Mouse (Mus musculus) CD4-positive helper T cell, adult 2 months (primary cell): Measurements from ENCODE around the gene Mybph.
A peak's percentile ranks its signal among the peaks of the same experiment; 100 is the strongest.

Experiments
- DNase-seq: peaks from one replicate; pipeline ENCODE4 v3.0.0-alpha.2; 2012; ENCODE audit warnings: low read depth, missing footprints, low spot score

Gene Mybph

DNA sequence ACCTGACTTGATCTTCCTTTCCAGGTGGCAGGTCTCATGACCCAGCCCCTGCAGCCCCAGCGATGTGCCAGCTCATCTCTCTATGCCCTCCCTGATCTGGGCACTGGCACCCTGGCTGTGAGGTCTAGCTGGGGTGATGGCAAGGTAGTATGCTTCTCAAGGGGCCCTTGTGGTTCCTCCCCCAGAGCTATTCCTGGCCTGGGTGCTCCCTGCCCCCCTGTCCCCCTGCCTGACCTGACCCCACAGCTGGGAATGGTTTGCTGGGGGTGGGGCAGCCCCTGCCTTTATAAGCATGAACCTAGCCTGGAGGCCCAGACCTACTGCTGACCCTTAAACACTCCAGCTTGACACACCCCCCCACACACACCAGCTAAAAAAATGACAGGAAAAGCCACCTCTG, at the start of gene Mybph:
TSS of gene Mybph (plus strand) at position 323 of the 400 bp plus-strand sequence.
- DNase-seq: no peak

DNA sequence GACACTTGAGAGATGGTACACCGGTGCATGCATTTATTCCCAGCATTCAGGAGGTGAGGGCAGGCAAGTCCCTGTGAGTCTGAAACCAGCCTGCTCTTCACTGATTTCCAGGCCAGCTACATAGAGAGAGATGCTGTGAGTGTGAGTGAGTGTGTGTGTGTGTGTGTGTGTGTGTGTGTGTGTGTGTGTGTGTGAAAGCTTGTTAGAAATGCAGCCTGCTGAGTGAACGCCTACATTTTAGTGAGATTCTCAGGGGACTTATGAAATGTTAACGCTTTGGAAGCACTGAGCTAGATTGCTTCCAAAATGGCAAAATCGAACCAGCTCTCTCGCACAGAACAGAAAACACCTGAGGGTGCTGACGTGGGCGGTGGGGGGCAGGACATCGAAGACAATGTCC, 47.2 kb upstream of the Mybph start:
- DNase-seq: no peak

DNA sequence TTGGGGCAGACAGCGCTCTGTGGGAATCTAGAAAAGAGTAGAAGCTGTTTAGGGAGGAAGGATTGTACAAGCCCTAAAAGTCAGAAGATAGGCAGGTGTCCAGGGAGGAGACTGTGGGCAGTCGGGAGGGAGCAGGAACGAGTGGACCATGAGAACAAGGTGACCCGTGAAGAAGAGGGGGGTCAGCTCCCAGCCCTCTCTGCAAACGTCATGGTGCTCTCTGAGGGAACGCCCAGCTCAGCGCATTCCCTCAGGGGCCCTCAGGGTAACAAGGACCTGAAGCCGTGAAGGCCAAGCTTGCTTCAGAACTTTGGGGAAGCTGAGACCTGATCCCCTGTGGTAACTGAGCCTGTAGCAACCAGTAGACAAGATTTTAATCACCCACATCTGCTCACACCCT, 43.2 kb upstream of the Mybph start:
- DNase-seq: no peak

DNA sequence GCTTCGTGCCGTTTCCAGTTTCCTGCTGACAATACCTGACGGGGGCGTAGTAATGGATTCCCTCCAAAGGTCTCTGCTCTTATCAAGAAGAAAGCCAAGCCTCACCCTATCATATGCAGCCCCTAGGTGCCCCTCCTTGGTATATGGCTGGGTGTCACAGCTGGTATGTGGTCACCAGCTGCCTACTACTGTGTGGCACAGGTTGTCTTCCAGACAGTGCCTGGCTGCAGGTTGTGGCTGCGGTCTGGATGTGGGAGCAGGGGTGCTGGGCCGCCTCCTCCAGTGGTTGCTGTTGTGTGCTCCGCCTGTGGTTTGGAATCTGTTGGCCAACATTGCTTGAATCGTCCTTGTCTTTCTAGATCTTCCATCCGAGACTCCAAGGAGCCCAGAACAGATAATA, 42.5 kb upstream of the Mybph start:
- no peak for DNase-seq

- DNase-seq: peak; percentile 54
Observed at GRCm38 (mm10) chr1:134151655-134152412, 41.4 kb upstream of the Mybph start.

DNA sequence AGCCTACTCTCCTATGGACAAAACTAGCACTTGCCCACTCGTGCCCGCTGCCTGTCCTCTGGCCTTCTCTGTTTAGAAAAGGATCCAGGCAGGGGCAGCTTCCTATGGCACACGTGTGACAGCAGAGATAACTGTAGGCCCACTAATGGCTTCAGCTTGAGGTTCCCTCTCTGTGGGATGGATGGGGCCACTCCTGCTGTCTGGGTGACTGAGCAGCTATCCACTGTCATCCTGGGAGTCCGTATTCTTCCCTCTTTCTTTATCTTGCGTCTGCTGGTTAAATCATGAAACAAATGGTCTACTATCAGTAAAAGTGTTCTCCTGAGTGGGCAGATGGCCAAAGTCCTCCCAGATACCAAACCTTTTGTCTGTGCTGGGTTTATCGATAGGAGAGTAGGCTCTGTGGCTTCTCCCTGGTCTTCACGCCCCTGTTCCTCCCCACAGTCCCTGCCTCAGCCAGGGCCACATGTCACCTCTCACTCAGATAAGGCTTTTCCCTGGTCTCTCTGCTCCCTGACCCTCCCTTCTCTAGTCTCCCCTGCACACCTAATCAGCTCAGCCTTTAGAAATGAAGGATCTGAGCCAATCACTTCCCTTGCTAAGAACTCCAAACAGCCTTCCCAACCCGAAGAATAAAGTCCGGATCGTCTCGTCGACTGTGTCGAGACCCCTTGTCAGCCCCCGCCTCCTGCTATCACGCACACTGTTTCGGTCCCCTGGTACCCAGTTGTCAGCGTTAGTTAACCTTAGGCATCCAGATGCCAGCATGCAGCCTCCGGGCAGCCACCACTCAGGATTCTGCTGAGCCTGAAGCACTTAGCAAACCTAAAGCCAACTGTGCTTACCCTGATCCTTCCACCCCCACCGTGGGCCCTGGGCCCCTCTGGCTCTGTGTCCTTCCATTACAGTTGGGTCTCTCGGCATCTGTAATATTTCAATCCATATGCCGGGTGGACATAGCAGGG, 40.3 kb upstream of the Mybph start:
- DNase-seq: no peak

DNA sequence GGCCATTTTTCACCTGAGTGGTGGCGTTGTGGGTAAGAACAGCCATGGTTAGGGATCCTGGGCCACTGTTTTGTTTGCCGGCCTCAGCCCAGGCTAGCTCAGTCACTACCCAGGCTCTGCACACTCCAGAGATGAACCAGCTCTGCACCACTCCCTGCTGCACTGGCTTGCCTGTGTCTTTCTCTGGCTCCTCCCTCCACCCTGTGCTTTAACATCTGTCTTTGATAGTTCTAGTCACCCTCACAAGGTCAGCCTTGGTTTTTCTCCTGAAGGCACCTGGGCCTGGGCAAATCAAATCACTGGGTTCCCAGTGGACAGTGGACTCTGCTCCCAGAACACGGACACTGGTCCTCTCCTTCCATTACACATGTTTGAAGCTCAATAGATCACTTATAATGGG, 39.1 kb upstream of the Mybph start:
- DNase-seq: no peak

DNA sequence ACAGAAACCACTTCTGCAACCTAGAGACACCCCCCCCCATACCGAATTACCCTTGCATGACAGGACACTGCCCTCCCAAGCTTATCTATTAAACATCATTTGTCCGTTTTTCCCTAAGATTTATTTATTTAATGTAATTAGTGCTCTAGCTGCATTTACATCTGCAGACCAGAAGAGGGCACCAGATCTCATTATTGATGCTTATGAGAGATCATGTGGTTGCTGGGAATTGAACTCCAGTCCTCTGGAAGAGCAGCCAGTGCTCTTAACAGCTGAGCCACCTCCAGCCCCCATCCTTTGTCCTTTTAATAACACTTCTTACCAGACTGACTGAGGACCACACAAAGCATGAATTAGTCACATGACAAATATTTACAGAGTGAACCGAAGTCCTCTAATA, 38.6 kb upstream of the Mybph start:
- DNase-seq: no peak

DNA sequence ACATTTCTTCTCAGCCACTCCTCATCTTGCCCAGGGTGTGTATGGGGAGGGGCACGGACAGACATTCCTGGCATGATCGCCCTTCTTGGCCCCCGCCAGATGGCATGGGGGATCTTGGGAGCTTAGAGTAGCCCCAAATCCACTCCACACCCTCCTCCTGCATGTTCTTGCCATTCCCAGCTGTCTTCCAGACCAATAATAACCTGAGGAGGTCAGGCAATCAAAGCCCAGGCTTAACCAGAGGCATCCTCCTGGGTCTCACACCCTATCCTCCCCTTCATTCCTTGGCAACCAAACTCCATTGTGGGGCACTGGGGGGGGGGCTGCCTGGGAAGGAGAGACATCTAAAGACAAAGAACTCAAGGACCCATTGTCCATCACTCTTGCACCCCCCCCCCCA, 32.8 kb upstream of the Mybph start:
- DNase-seq: no peak

GRCm38 (mm10) chr1:134161399-134161798, 31.8 kb upstream of the Mybph start:
- no peak for DNase-seq

DNA sequence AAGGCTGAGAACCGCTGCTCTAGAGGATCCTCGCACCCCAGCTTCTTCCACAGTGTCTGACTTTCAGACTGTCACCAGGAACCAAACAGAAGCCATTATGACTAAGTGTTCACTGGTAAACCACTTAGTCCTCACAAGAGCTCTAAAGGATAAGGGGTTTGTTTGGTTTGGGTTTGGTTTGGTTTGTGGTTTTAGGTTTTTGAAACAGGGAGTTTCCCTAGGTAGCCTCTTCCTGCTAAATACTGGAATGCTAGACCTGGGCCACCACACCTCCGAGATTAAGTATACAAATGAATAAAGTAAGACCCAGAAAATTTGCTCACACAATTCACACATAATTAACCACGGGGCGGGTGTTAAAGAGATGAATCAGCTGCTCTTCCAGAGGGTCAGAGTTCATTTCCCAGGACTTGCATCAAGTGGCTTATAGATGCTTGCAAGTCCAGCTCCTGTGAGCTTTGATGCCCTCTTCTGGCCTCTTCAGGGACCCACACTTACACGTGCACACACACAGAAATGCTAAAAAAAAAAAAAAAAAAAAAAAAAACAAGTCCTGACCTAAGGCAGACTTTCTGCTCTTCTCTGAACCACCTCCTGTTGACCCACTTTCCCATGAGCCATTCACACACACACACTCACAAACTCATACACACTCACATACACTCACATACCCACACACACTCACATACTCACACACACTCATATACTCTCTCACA, 30.6 kb upstream of the Mybph start:
- no peak for DNase-seq

DNA sequence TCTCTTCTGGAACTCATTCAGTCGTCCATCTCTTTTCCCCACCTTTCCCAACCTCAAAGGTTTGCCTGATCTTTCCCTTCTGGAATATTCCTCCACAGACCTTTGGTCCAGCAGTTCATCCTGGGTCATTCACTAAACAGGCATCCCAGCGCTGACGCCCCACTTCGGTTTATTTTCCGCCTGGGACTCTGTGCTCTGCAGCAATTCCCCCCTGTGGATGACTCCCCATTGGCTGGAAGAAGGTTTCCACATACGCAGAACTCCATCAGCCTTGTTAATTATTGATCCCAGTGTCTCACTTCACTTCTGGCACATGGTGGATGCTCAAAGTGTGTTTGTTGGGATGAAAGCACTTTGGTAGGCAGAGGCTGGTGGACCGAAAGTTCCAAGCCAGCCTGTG, 29.8 kb upstream of the Mybph start:
- no peak for DNase-seq

- DNase-seq: no peak
Observed at GRCm38 (mm10) chr1:134164454-134164853, 28.8 kb upstream of the Mybph start.

- DNase-seq: no peak
Observed at GRCm38 (mm10) chr1:134166547-134166946, 26.7 kb upstream of the Mybph start.

DNA sequence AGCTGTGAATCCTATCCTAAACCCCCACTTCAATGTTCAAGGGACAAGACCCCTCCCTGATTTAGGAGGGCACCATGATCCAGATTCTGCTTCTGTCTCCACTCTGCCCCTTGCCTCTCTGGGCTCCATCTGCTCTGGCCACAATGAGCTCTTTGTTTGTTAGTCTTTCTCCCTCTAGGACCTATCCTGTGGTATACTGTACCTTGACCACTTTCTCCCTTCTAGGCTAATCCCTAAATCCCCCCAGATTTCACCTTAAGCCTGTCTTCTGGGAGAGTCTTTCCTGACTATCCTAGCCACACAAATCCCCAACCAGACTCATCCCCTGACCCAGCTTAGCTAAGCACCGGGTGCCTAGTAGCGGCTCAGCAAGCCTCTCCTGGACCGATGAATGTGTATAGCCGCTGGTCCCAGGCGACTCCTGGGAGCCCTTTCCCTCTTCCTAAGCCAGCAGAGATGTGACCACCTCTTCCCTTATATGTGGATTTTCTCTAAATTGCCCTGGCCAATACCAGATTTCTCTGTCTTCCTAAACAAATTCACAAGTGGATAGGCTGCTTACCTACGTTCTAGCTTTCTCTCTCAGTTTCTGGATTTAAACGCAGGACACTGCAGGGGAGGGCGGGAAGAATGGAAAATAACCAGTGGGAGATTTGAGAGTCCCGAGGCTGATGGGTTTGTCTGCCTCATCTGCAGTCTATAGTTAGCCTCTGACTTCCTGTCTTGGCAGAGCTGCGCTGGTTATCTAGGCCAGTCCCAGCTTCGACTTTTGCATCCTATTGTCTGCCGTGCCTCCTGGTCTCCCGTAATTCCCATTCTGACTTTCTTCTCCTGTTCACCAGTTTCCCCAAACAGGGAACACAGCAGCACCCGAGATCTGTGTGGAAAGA, 25.6 kb upstream of the Mybph start:
- DNase-seq: no peak

DNA sequence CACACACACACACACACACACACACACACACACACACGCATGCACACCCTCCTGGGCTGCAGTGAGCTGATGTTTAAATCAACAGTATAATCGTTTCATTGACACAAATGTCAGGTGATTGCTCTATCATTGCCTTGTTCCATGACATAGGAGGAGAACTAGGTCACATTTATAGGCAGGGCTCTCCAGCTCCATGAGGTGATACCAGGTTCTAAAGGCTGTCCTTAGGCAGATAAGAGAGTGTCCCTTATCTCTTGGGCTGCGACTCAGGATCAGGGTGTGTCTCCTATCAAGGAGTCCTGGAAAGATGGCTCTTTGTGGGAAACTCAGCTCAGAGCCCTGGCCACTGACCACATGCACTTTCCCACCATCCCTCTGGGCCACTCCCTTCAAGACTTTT, 24.7 kb upstream of the Mybph start:
- DNase-seq: no peak

DNA sequence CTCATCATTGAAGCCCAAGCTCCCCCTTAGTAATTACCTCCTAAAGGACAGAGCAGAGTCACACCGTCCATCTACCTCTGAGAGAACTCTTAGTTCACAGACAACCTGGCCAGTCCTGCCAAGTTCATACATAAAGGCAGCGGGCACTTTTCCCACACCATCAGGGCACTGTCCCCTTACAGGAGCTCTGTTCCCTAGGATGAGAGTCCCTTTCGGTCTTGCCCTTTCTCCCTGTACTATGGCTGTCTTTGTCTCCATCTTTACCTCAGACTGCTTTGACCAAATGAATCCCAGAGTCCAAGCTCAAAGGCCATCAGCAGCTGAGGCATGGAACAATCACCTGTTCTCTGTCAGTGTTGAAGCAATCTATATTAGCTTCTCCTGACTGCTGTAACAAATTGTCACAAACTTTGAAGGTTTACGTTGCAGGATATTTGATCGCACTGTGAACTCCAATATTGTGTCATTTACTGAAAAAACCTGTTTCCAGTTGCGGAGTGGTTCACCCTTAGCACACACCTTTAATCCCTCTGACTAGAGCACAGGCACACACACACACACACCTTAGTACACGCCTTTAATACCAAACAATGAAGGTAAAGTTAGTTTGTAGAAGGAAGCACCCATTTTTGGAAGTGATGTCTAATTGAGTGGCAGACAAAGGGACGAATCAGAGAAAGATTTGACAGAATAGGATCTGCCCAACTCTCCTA, 24.1 kb upstream of the Mybph start:
- no peak for DNase-seq

DNA sequence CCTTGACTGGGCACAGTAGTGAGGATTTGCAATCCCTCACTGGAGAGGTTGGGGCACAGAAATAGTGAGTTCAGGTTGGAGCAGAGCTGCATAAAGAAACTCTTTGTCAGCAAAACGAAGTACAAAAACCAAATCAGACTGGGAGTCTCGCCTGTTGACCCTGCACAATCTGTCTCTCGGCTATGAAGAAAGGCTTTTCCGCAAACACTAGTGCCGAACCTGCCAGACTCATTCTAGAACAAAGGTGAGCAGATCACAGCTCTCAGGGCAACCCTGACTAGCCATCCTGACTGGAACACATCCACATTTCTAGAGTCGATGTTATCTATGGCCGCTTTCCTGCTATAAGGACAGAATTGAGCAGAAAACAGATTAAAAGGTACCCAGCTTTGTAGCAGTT, 20.2 kb upstream of the Mybph start:
- no peak for DNase-seq

DNA sequence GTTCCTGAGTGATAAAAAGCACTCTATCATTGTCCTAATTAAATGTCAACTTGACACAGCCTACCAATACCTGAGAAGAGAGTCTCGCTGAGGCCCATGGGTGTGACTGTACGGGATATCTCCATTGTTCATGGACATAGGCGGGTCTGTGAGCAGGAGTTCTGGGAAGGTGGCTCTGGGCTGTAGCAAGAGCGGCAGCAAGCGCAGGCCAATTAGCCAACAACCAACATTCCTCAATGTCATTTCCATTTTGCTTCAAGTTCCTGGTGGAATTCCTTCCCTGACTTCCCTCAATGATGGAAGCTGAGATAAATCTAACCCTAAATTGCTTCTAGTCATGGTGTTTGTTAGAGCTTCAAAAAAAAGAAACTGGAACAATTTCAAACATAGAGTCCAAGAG, 15.3 kb upstream of the Mybph start:
- no peak for DNase-seq

DNA sequence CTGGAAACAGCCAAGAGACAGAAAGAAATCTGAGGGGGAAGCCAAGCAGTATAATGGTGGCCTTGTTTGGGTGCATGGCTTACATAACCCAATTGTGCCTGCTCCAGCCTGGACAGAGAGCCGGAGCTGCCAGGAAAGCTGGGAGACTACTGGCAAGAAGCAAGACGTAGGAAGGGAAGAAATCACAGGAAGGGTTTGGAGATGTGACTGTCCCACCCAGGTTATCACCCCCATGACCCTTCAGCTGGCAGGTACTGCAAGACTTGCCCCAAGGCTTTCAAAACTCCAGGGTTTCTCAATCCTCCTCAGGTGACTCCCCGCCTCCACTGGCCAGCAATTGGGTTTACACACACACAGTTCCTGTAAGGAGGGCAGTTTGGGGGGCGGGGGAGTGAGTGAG, 11.2 kb upstream of the Mybph start, which contains the start of gene Chil1:
TSS of gene Chil1 (plus strand) at position 152 of the 400 bp plus-strand sequence.
- no peak for DNase-seq
